Mouse (Mus musculus) midbrain, embryonic 11.5 days (tissue): ENCODE measurements around the gene Enoph1. TPM values are rescaled to one million over a fixed set of nuclear protein-coding genes. Genes with fewer than 3 reads are reported as not detected.

ENCODE experiments used
- ATAC-seq: fragments of 200-750 bp; cut with Nextera tagmentation; 2 replicates; pipeline ENCODE4 v1.8.0; 2017; ENCODE audit warnings: moderate TSS enrichment, moderate library complexity; ENCODE audit not compliant: low FRiP score
- DNase-seq: peaks from one replicate; pipeline ENCODE4 v3.0.0; 2015; ENCODE audit warnings: low spot score; ENCODE audit errors: missing footprints
- H3K27ac ChIP-seq: fragments of 300-500 bp; sonication (generic); 2 replicates; pipeline ENCODE4 v1.5.1; 2014; ENCODE audit warnings: low read depth, low read length
- H3K27me3 ChIP-seq: fragments of 300-500 bp; sonication (generic); 2 replicates; pipeline ENCODE4 v1.6.1; 2014; ENCODE audit warnings: mild to moderate bottlenecking, low read length, moderate library complexity, mixed read lengths; ENCODE audit not compliant: control insufficient read depth, insufficient read depth
- H3K36me3 ChIP-seq: fragments of 300-500 bp; sonication (generic); 2 replicates; pipeline ENCODE4 v1.6.1; 2014; ENCODE audit warnings: mild to moderate bottlenecking, low read length, moderate library complexity, mixed read lengths; ENCODE audit not compliant: control insufficient read depth, insufficient read depth
- H3K4me1 ChIP-seq: fragments of 300-500 bp; sonication (generic); 2 replicates; pipeline ENCODE4 v1.6.1; 2014; ENCODE audit warnings: low read length; ENCODE audit not compliant: control insufficient read depth, insufficient read depth
- H3K4me2 ChIP-seq: fragments of 300-500 bp; sonication (generic); 2 replicates; pipeline ENCODE4 v1.6.1; 2014; ENCODE audit warnings: mild to moderate bottlenecking, moderate library complexity
- H3K4me3 ChIP-seq: fragments of 300-500 bp; sonication (generic); 2 replicates; pipeline ENCODE4 v1.5.1; 2014; ENCODE audit warnings: low read depth, low read length
- H3K9ac ChIP-seq: fragments of 300-500 bp; sonication (generic); 2 replicates; pipeline ENCODE4 v1.6.1; 2014; ENCODE audit warnings: low read length
- H3K9me3 ChIP-seq: fragments of 300-500 bp; sonication (generic); 2 replicates; pipeline ENCODE4 v1.6.1; 2016; ENCODE audit warnings: low read length; ENCODE audit not compliant: control insufficient read depth
- whole genome bisulfite sequencing: fragments of 180-500 bp; shearing (Covaris S2); extraction: QIAGEN DNeasy Blood & Tissue Kit; methylation state at CpG from one replicate; pipeline ENCODE4 v1.1.7; 2014; 5-methylcytosine and 5-hydroxymethylcytosine counted together
- polyA plus RNA-seq: library from polyadenylated mRNA; unstranded; fragments of >200 nt; fragmentation: Nextera tagmentation; extraction: Ambion mirVana; gene quantifications from 2 replicates; pipeline ENCODE4 v1.2.1, GENCODE M21; 2014

Enoph1 gene
- 43.2 and 44.5 TPM in 2 replicates for polyA plus RNA-seq

GRCm38 (mm10) chr5:100039602-100040142 is at the start of gene Enoph1, which contains the start of gene Hnrnpdl:
Gene Enoph1, plus strand, starts transcription at chr5:100039985.
Gene Hnrnpdl, minus strand, starts transcription at chr5:100039664.
- Histone ChIP-seq H3K4me2 (peak within 1 kb of the TSS; percentile 82), H3K27ac (peak within 1 kb of the TSS; percentile 97), H3K4me3 (peak within 1 kb of the TSS; percentile 98), H3K27me3 (no peaks in the 10 kb centered on the region), H3K9me3 (no peaks in the 10 kb centered on the region), H3K9ac (peak within 1 kb of the TSS; percentile 100), H3K36me3 (peaks cover 13% of the 10 kb centered on the region), H3K4me1 (peaks cover 25% of the 10 kb centered on the region)
- DNase-seq, result peak; percentile 99
- ATAC-seq, result peak; percentile 89
- WGBS, result 0% methylated on average over 43 of the region's 57 CpGs

DNA sequence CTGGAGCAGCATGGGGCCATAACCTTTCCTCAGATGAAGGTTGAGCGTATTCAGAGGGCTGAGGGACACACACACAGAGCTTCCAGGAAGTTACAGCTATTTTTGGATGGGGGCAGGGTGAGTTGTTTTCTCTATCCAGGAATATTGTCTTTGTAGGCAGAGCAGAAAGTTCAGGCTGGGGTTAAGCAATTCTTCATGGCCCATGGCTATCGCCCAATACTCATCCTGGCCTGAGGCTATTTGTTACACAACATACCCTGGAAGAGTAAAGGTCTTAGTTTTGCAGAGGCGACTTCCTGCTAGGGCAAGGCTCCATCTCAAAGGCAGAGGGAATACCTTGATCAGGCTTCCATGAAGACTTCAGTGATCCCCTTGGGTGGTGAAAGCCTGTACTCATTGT is 45.6 kb upstream of the Enoph1 start:
- no peak overlapping the region for H3K4me3 ChIP-seq
- H3K4me1 ChIP-seq, result no peaks in the 10 kb centered on the region
- no peak overlapping the region for H3K9ac ChIP-seq
- H3K27ac ChIP-seq, result no peak overlapping the region
- no peaks in the 10 kb centered on the region for H3K36me3 ChIP-seq
- H3K4me2 ChIP-seq, result no peak overlapping the region
- 77% methylated on average over 3 of the region's 3 CpGs for WGBS
- H3K27me3 ChIP-seq, result no peaks in the 10 kb centered on the region
- DNase-seq (peak; percentile 53), ATAC-seq (no peak)
- no peaks in the 10 kb centered on the region; the same call in 1 of the 2 replicates for H3K9me3 ChIP-seq

DNA sequence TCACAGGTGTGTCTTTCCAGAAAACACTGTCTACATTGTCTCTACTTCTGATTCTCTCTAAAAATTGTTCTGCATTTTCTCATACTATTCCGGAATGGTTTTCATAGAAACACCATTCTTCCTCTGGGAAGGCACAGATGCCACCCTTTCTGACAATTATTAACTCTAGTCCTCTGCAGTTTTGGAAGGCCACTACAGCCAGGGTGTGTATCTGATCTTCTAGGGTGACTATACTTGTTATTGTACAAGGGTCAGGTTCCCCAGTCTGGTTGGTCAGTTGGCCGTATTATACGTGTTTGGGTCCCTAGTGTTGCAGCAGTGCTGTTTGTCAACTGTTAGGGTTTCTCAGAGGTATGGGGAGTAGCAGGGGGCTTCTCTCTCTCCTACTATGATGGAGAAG is 45.1 kb upstream of the Enoph1 start:
- Histone ChIP-seq H3K27me3 (no peaks in the 10 kb centered on the region), H3K36me3 (no peaks in the 10 kb centered on the region), H3K4me3 (no peak overlapping the region), H3K4me1 (no peaks in the 10 kb centered on the region), H3K27ac (no peak overlapping the region), H3K9ac (no peak overlapping the region), H3K4me2 (no peak overlapping the region), H3K9me3 (no peaks in the 10 kb centered on the region; the same call in 1 of the 2 replicates)
- DNase-seq (peak; percentile 14), ATAC-seq (no peak)
- 88% methylated on average over 3 of the region's 3 CpGs for WGBS

- H3K4me2 ChIP-seq, result no peak overlapping the region
- no peaks in the 10 kb centered on the region for H3K36me3 ChIP-seq
- no peaks in the 10 kb centered on the region for H3K4me1 ChIP-seq
- no peak overlapping the region for H3K27ac ChIP-seq
- WGBS, result 76% methylated on average over 7 of the region's 7 CpGs
- no peak for ATAC-seq
- no peak overlapping the region for H3K4me3 ChIP-seq
- H3K27me3 ChIP-seq, result no peaks in the 10 kb centered on the region
- no peak for DNase-seq
- H3K9me3 ChIP-seq, result no peaks in the 10 kb centered on the region; the same call in 1 of the 2 replicates
- H3K9ac ChIP-seq, result no peak overlapping the region
Observed at GRCm38 (mm10) chr5:100000048-100000447, 39.7 kb upstream of the Enoph1 start.

GRCm38 (mm10) chr5:100000500-100000899 is 39.3 kb upstream of the Enoph1 start:
- Histone ChIP-seq H3K9me3 (no peaks in the 10 kb centered on the region; the same call in 1 of the 2 replicates), H3K4me1 (no peaks in the 10 kb centered on the region), H3K36me3 (no peaks in the 10 kb centered on the region), H3K4me2 (no peak overlapping the region), H3K9ac (no peak overlapping the region), H3K4me3 (no peak overlapping the region), H3K27ac (no peak overlapping the region), H3K27me3 (no peaks in the 10 kb centered on the region)
- WGBS, result 47% methylated on average over 8 of the region's 8 CpGs
- ATAC-seq (no peak), DNase-seq (no peak)

DNA sequence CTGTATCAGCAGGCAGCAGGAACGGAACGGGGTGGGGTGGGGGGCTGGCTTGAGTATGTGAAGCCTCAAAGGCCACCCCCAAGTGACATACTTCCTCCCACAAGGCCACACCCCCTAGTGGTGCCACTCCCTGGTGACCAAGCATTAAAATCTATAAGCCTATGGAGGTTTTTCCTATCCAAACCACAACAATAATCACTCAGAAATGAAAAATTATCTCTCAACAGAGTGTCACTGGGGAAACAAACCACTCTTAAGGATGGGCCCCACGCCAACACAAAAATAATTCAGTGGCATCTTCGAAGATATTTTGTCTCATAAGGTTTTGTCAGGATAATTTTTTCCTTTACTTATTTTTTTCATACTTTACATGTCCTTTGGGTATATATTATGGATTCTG is 35.9 kb upstream of the Enoph1 start:
- no peak overlapping the region for H3K4me3 ChIP-seq
- H3K36me3 ChIP-seq, result no peaks in the 10 kb centered on the region
- H3K27ac ChIP-seq, result no peak overlapping the region
- no peak for DNase-seq
- WGBS, result 87% methylated on average over 4 of the region's 4 CpGs
- no peak for ATAC-seq
- H3K9me3 ChIP-seq, result no peaks in the 10 kb centered on the region
- no peak overlapping the region for H3K9ac ChIP-seq
- H3K4me1 ChIP-seq, result no peaks in the 10 kb centered on the region
- no peaks in the 10 kb centered on the region for H3K27me3 ChIP-seq
- no peak overlapping the region for H3K4me2 ChIP-seq

DNA sequence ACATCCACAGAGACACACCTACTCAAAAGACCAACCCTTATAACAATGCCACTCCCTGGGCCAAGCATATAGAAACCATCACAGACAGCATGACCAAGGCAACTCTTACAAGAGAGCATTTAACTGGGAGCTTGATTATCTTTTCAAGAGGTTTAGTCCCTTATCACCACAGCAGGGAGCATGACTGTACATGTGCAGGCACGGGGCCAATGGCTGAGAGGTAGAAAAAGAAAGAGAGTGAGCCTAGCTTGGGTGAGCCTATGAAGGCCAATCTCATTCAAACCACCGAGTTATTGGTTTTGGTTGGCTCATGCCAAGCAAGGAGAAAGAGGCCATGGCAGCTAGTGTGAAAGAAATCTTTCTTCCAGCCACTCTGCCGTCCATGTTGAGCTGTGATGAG is 34.4 kb upstream of the Enoph1 start:
- DNase-seq, result no peak
- no peaks in the 10 kb centered on the region for H3K27me3 ChIP-seq

GRCm38 (mm10) chr5:100005896-100006295 is 33.9 kb upstream of the Enoph1 start:
- H3K9ac ChIP-seq, result no peak overlapping the region
- ATAC-seq, result no peak

More for the DNA sequence above, 34.4 kb upstream of the Enoph1 start:
- Histone ChIP-seq H3K27ac (no peak overlapping the region), H3K4me2 (no peak overlapping the region), H3K4me3 (no peak overlapping the region), H3K4me1 (no peaks in the 10 kb centered on the region), H3K36me3 (no peaks in the 10 kb centered on the region), H3K9me3 (no peaks in the 10 kb centered on the region), H3K9ac (no peak overlapping the region)
- no peak for ATAC-seq
- WGBS, result 80% methylated on average over 3 of the region's 3 CpGs

GRCm38 (mm10) chr5:100006324-100007039 is 33.3 kb upstream of the Enoph1 start:
- H3K4me3 ChIP-seq, result no peak overlapping the region
- H3K9me3 ChIP-seq, result no peaks in the 10 kb centered on the region
- no peak overlapping the region for H3K9ac ChIP-seq
- ATAC-seq (no peak), DNase-seq (no peak)
- 93% methylated on average over 4 of the region's 4 CpGs for WGBS
- no peak overlapping the region for H3K27ac ChIP-seq
- H3K27me3 ChIP-seq, result no peaks in the 10 kb centered on the region
- no peak overlapping the region for H3K4me2 ChIP-seq
- H3K4me1 ChIP-seq, result no peaks in the 10 kb centered on the region
- H3K36me3 ChIP-seq, result no peaks in the 10 kb centered on the region

More at GRCm38 (mm10) chr5:100005896-100006295, 33.9 kb upstream of the Enoph1 start:
- DNase-seq, result no peak
- H3K4me2 ChIP-seq, result no peak overlapping the region
- no peaks in the 10 kb centered on the region for H3K9me3 ChIP-seq
- H3K36me3 ChIP-seq, result no peaks in the 10 kb centered on the region
- H3K4me1 ChIP-seq, result no peaks in the 10 kb centered on the region
- no peak overlapping the region for H3K4me3 ChIP-seq
- H3K27me3 ChIP-seq, result no peaks in the 10 kb centered on the region
- no peak overlapping the region for H3K27ac ChIP-seq
- 86% methylated on average over 6 of the region's 6 CpGs for WGBS
